In the genomic region with DNA sequence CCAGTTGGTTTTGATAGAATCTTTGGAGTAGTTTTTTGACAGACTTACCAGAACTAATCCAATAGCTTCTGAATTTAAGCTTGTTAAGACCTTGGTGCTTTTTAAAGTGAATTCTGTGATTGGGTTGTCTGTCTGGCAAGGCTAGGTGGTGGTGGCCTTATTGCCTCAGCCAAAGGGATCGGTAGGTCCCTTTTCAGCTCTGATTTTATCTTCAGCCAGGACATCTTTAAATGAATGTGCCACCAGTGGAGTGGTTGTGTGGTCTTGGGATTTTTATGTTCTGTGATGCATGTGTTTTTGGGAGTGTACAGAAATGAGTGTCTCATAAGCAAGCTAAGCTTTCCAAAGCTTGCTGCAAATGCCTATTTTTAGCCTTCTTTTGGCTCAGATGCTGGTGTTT, we compare ENCODE assay signal across 8 mouse cellular contexts. TPM values are rescaled to one million over a fixed set of nuclear protein-coding genes. Genes with fewer than 3 reads are reported as not detected.
DNase-seq lines count a peak whose midpoint lies in the region; ATAC-seq and TF ChIP-seq lines count a peak whose summit lies in the region.

No protein-coding gene starts in this region.

- peak overlapping the region; percentile 84 for H3K4me2 ChIP-seq in kidney, postnatal 0 days (ENCODE audit: low read length)
- H3K4me2 ChIP-seq in embryonic facial prominence, embryonic 11.5 days (ENCODE audit: low read depth, low read length): peak overlapping the region; percentile 82
- peak overlapping the region; percentile 66 for H3K4me2 ChIP-seq in intestine, embryonic 16.5 days (ENCODE audit: low read depth, low read length)
- H3K4me2 ChIP-seq in neural tube, embryonic 13.5 days: peak overlapping the region; percentile 93

- H3K27me3 ChIP-seq in kidney, postnatal 0 days (ENCODE audit: insufficient read depth, low read length): no peaks in the 10 kb centered on the region
- H3K27me3 ChIP-seq in embryonic facial prominence, embryonic 11.5 days (ENCODE audit: control insufficient read depth, insufficient read depth, low read length): no peaks in the 10 kb centered on the region
- no peaks in the 10 kb centered on the region for H3K27me3 ChIP-seq in intestine, embryonic 16.5 days (replicated peaks; ENCODE audit: control insufficient read depth, insufficient read depth, low read length)
- no peaks in the 10 kb centered on the region for H3K27me3 ChIP-seq in neural tube, embryonic 13.5 days

- 0 out of 2 replicates have a peak overlapping the region, but pooled peaks have one; percentile 91 for H3K9ac ChIP-seq in kidney, postnatal 0 days (ENCODE audit: low read depth, low read length)
- H3K9ac ChIP-seq in embryonic facial prominence, embryonic 11.5 days (replicated peaks; ENCODE audit: low read length): no peak overlapping the region
- no peak overlapping the region for H3K9ac ChIP-seq in intestine, embryonic 16.5 days (ENCODE audit: low read depth, low read length)
- peak overlapping the region; percentile 38 for H3K9ac ChIP-seq in neural tube, embryonic 13.5 days

- H3K4me3 ChIP-seq in kidney, postnatal 0 days (replicated peaks; ENCODE audit: low read depth, low read length): peak overlapping the region; percentile 76
- peak overlapping the region; percentile 97 for H3K4me3 ChIP-seq in embryonic facial prominence, embryonic 11.5 days (ENCODE audit: low read depth, low read length)
- H3K4me3 ChIP-seq in intestine, embryonic 16.5 days (ENCODE audit: low read length): peak overlapping the region; percentile 29
- peak overlapping the region; percentile 99 for H3K4me3 ChIP-seq in neural tube, embryonic 13.5 days

- whole genome bisulfite sequencing in kidney, postnatal 0 days: 18% methylated on average over 1 of the region's 1 CpGs
- 68% methylated on average over 1 of the region's 1 CpGs for WGBS in embryonic facial prominence, embryonic 11.5 days
- 35% methylated on average over 1 of the region's 1 CpGs for WGBS in intestine, embryonic 16.5 days
- WGBS in neural tube, embryonic 13.5 days: 49% methylated on average over 1 of the region's 1 CpGs

- peaks cover 14% of the 10 kb centered on the region for H3K4me1 ChIP-seq in kidney, postnatal 0 days (replicated peaks; ENCODE audit: insufficient read depth, low read length)
- H3K4me1 ChIP-seq in embryonic facial prominence, embryonic 11.5 days (ENCODE audit: control insufficient read depth, insufficient read depth, low read length): peaks cover 2% of the 10 kb centered on the region; the same call in 1 of the 2 replicates
- H3K4me1 ChIP-seq in intestine, embryonic 16.5 days (ENCODE audit: control insufficient read depth, insufficient read depth, low read length): peaks cover 45% of the 10 kb centered on the region
- H3K4me1 ChIP-seq in neural tube, embryonic 13.5 days (replicated peaks): peaks cover 48% of the 10 kb centered on the region

- no peak for TF ChIP-seq CTCF in kidney, postnatal 0 days (IDR thresholded peaks at IDR 0.05; ENCODE audit: low read depth)

- DNase-seq in kidney, postnatal 0 days (ENCODE audit: low spot score): no peak
- DNase-seq in kidney, postnatal 10 days: no peak
- no peak for DNase-seq in embryonic facial prominence, embryonic 11.5 days (ENCODE audit: low spot score)
- DNase-seq in spleen, adult 18-20 months: no peak
- no peak for DNase-seq in frontal cortex, postnatal 14 days (ENCODE audit: low spot score in 2 of 2)

- H3K36me3 ChIP-seq in kidney, postnatal 0 days (ENCODE audit: insufficient read depth, low read length): no peaks in the 10 kb centered on the region
- no peaks in the 10 kb centered on the region for H3K36me3 ChIP-seq in embryonic facial prominence, embryonic 11.5 days (replicated peaks; ENCODE audit: control insufficient read depth, insufficient read depth, low read depth, low read length)
- no peaks in the 10 kb centered on the region for H3K36me3 ChIP-seq in intestine, embryonic 16.5 days (ENCODE audit: control insufficient read depth, insufficient read depth, low read length)
- H3K36me3 ChIP-seq in neural tube, embryonic 13.5 days: no peaks in the 10 kb centered on the region

- no peaks in the 10 kb centered on the region for H3K9me3 ChIP-seq in kidney, postnatal 0 days (replicated peaks; ENCODE audit: low read length)
- no peaks in the 10 kb centered on the region for H3K9me3 ChIP-seq in embryonic facial prominence, embryonic 11.5 days (replicated peaks; ENCODE audit: control insufficient read depth, low read length)
- H3K9me3 ChIP-seq in intestine, embryonic 16.5 days (ENCODE audit: control insufficient read depth, low read length): no peaks in the 10 kb centered on the region
- no peaks in the 10 kb centered on the region for H3K9me3 ChIP-seq in neural tube, embryonic 13.5 days

- no peak overlapping the region for H3K27ac ChIP-seq in kidney, postnatal 0 days
- H3K27ac ChIP-seq in embryonic facial prominence, embryonic 11.5 days (replicated peaks; ENCODE audit: low read depth, low read length): no peak overlapping the region
- H3K27ac ChIP-seq in intestine, embryonic 16.5 days (ENCODE audit: low read length): no peak overlapping the region
- no peak overlapping the region for H3K27ac ChIP-seq in neural tube, embryonic 13.5 days (replicated peaks)

- no peak for ATAC-seq in kidney, postnatal 0 days (replicated peaks; ENCODE audit: low FRiP score, low read depth)
- no peak for ATAC-seq in embryonic facial prominence, embryonic 11.5 days (replicated peaks; ENCODE audit: insufficient number of reproducible peaks, low FRiP score, low TSS enrichment, low read depth)
- no peak for ATAC-seq in intestine, embryonic 16.5 days
- ATAC-seq in neural tube, embryonic 13.5 days (ENCODE audit: low read depth): no peak
- ATAC-seq in cerebellum, adult (ENCODE audit: insufficient number of reproducible peaks, low FRiP score, low TSS enrichment): no peak

RNA-seq across cellular contexts. Expression of a gene that starts 2.1 kb away (rescaled TPM):
- 12.9 and 14.0 TPM in 2 replicates for polyA plus RNA-seq in kidney, postnatal 0 days (2015; fragmentation: Nextera tagmentation; extraction: Ambion mirVana)
- polyA plus RNA-seq in embryonic facial prominence, embryonic 11.5 days (2014; fragmentation: Nextera tagmentation; extraction: Ambion mirVana): 14.7 and 15.2 TPM in 2 replicates
- polyA plus RNA-seq in intestine, embryonic 16.5 days (2015; fragmentation: Nextera tagmentation; extraction: Ambion mirVana): 16.5 and 16.7 TPM in 2 replicates
- 16.2 and 18.3 TPM in 2 replicates for polyA plus RNA-seq in neural tube, embryonic 13.5 days (2015; fragmentation: Nextera tagmentation; extraction: Ambion mirVana)

Comparison
In these comparisons a context has a peak if more than half of its experiments do, and no peak if none do; other contexts are left out.
1. H3K4me3 ChIP-seq: peak in every context shown above with its lines; median percentile 99 in neural tube, embryonic 13.5 days; 97 in embryonic facial prominence, embryonic 11.5 days; 76 in kidney, postnatal 0 days; 29 in intestine, embryonic 16.5 days.
2. H3K9ac ChIP-seq: peak in kidney, postnatal 0 days (single experiment) and neural tube, embryonic 13.5 days (single experiment); none in embryonic facial prominence, embryonic 11.5 days (single experiment) and intestine, embryonic 16.5 days (single experiment).
3. Peak in every context shown above with its lines, with median percentiles within 50 percentile points of each other: H3K4me2 ChIP-seq.